Mouse (Mus musculus): ENCODE results near the gene Usp29. TPM values are rescaled to one million over a fixed set of nuclear protein-coding genes. Genes with fewer than 3 reads are reported as not detected.
"Not testable (repeated sequence)": the region's sequence is repeated elsewhere in the genome, so short reads cannot be mapped to it uniquely, and the experiment has no call there.

The Usp29 gene
- total and polyA plus RNA-seq, 2 experiments from 2014 or later, result 2.2 to 3.2 TPM

DNA sequence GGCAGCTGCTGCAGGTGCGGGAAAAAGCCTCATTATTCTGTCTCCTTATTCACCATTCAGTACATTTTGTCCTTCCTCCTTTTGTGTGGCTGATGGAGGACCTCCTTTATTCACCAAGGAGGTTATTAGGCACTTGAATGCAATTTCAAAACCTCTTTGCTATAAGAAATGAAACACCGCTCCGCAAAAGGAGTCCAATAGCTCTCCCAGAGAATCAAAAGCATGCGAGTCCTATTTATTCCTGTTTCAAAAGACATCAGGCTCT, 196.3 kb downstream of the Usp29 start:
- no peak for TF ChIP-seq CTCF (IDR thresholded peaks at IDR 0.05; ENCODE audit: low read depth)
- TF ChIP-seq EP300 (IDR thresholded peaks at IDR 0.05; ENCODE audit: low read depth), result no peak
- DNase-seq (ENCODE audit: low spot score), result no peak
- no peak overlapping the region for H3K9ac ChIP-seq (replicated peaks; ENCODE audit: low read depth, low read length)
- H3K4me1 ChIP-seq (ENCODE audit: control insufficient read depth, insufficient read depth), result no peaks in the 10 kb centered on the region
- WGBS, result 84% methylated on average over 4 of the region's 4 CpGs
- H3K36me3 ChIP-seq (replicated peaks; ENCODE audit: control insufficient read depth, insufficient read depth, low read length), result no peaks in the 10 kb centered on the region
- no peak overlapping the region for H3K4me3 ChIP-seq (ENCODE audit: low read depth, low read length)
- no peaks in the 10 kb centered on the region for H3K9me3 ChIP-seq (replicated peaks; ENCODE audit: control insufficient read depth, low read length)
- no peak overlapping the region for H3K27ac ChIP-seq (ENCODE audit: low read depth)
- no peak overlapping the region for H3K4me2 ChIP-seq (ENCODE audit: low read depth, low read length)
- no peak for ATAC-seq (ENCODE audit: insufficient read depth, low read depth)
- no peaks in the 10 kb centered on the region for H3K27me3 ChIP-seq (ENCODE audit: control insufficient read depth, insufficient read depth, low read length)

DNA sequence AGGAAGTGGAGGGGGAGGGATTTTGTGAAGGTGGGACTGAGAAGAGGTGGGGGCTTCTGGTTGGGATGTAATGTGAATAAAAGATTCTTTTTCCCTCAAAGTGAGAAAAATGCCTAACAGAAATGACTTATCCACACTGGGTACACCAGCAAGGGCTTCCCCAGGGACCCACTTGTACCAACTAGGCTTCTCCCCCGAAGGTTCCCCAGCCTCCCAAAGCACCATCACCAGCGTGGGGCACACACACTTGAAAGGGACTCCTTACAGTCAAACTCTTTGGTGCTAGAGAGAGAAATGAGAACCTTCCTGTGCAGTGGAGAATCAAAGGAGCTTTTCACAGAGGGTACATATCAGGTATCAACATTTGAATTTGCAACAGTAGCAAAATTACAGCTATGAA, 198.9 kb downstream of the Usp29 start:
- TF ChIP-seq EP300 (IDR thresholded peaks at IDR 0.05; ENCODE audit: low read depth) (no peak), CTCF (IDR thresholded peaks at IDR 0.05; ENCODE audit: low read depth) (no peak)
- Histone ChIP-seq H3K9ac (replicated peaks; ENCODE audit: low read depth, low read length) (no peak overlapping the region), H3K27me3 (ENCODE audit: control insufficient read depth, insufficient read depth, low read length) (no peaks in the 10 kb centered on the region), H3K36me3 (replicated peaks; ENCODE audit: control insufficient read depth, insufficient read depth, low read length) (no peaks in the 10 kb centered on the region), H3K27ac (ENCODE audit: low read depth) (no peak overlapping the region), H3K4me1 (ENCODE audit: control insufficient read depth, insufficient read depth) (no peaks in the 10 kb centered on the region), H3K4me2 (ENCODE audit: low read depth, low read length) (no peak overlapping the region), H3K4me3 (ENCODE audit: low read depth, low read length) (no peak overlapping the region), H3K9me3 (replicated peaks; ENCODE audit: control insufficient read depth, low read length) (no peaks in the 10 kb centered on the region)
- no peak for DNase-seq (ENCODE audit: low spot score)
- WGBS, result 56% methylated on average over 2 of the region's 2 CpGs
- no peak for ATAC-seq (ENCODE audit: insufficient read depth, low read depth)

DNA sequence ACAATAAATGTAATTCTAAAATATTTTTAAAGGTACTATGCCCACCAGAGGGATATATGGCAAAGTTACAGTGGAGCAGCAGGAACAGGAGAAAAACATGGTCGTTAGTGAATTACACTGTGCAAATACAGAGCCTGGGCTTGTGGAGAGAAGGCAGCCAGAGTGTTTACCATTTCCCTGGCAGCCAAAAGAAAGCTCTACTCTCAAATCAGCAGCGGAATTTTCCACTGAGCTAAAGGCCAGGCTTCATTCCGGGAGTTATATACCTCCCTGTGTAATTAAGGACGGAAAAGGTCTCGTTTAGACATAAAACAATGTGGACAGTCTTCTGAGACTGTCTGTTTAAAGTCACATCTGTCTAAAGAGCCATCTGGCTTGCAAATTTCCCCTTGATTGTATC, 204.4 kb downstream of the Usp29 start:
- DNase-seq (ENCODE audit: low spot score) (no peak), ATAC-seq (ENCODE audit: insufficient read depth, low read depth) (no peak)
- H3K4me3 ChIP-seq (ENCODE audit: low read depth, low read length), result no peak overlapping the region
- H3K4me2 ChIP-seq (ENCODE audit: low read depth, low read length), result no peak overlapping the region
- no peaks in the 10 kb centered on the region for H3K27me3 ChIP-seq (ENCODE audit: control insufficient read depth, insufficient read depth, low read length)
- no peaks in the 10 kb centered on the region for H3K36me3 ChIP-seq (replicated peaks; ENCODE audit: control insufficient read depth, insufficient read depth, low read length)
- TF ChIP-seq CTCF (IDR thresholded peaks at IDR 0.05; ENCODE audit: low read depth) (no peak), EP300 (IDR thresholded peaks at IDR 0.05; ENCODE audit: low read depth) (no peak)
- no peak overlapping the region for H3K9ac ChIP-seq (replicated peaks; ENCODE audit: low read depth, low read length)
- WGBS, result 52% methylated on average over 5 of the region's 5 CpGs
- H3K4me1 ChIP-seq (ENCODE audit: control insufficient read depth, insufficient read depth), result no peaks in the 10 kb centered on the region
- H3K27ac ChIP-seq (ENCODE audit: low read depth), result no peak overlapping the region
- no peaks in the 10 kb centered on the region for H3K9me3 ChIP-seq (replicated peaks; ENCODE audit: control insufficient read depth, low read length)

DNA sequence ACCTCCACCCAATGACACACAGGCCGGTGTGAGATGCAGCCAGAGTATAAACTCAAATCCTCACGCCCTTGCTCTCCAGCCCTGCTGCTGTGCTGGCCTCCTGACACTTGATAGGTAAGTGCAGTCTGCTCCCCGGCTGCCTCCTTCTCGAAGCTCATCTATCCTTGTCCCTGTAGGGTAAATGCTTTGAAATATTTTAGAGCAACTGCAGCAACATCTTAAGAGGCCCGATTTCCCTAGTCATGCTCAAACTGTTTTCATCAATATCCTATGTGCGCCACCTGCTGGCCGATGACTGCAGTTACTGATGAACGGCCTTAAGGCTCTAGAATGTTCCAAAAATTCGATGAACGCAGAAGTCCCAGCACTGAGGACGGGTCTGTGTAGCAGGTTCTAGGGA, 206.7 kb downstream of the Usp29 start:
- Histone ChIP-seq H3K9me3 (replicated peaks; ENCODE audit: control insufficient read depth, low read length) (no peaks in the 10 kb centered on the region), H3K9ac (replicated peaks; ENCODE audit: low read depth, low read length) (no peak overlapping the region), H3K4me1 (ENCODE audit: control insufficient read depth, insufficient read depth) (no peaks in the 10 kb centered on the region), H3K36me3 (replicated peaks; ENCODE audit: control insufficient read depth, insufficient read depth, low read length) (no peaks in the 10 kb centered on the region), H3K4me2 (ENCODE audit: low read depth, low read length) (no peak overlapping the region), H3K27me3 (ENCODE audit: control insufficient read depth, insufficient read depth, low read length) (no peaks in the 10 kb centered on the region), H3K4me3 (ENCODE audit: low read depth, low read length) (no peak overlapping the region), H3K27ac (ENCODE audit: low read depth) (no peak overlapping the region)
- TF ChIP-seq EP300 (IDR thresholded peaks at IDR 0.05; ENCODE audit: low read depth) (no peak), CTCF (IDR thresholded peaks at IDR 0.05; ENCODE audit: low read depth) (peak; percentile 80)
- WGBS, result 39% methylated on average over 11 of the region's 11 CpGs
- DNase-seq (ENCODE audit: low spot score) (peak; percentile 60), ATAC-seq (ENCODE audit: insufficient read depth, low read depth) (peak; percentile 51)

DNA sequence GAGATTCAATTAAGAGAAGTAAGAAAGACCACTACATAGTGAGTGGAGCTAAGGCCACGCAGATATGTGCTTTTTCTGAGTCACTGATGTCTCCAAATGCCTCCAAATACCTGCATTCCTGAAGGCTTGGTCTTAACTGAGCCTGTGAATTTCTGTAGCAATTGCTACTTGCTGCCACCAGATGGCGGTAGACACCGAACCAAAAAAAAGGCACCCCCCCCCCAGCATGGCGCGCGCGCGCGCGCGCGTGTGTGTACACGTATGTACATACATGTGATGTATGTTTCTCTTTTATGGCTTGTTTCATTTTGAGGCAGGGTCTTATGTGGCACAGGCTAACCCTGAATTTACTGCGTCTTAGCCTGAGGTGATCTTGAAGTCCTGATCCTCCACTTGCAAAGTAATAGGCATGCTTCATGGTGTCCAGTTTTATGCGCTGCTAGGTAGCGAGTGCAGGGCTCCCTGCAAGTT, 210.4 kb downstream of the Usp29 start:
- DNase-seq (ENCODE audit: low spot score) (peak; percentile 16), ATAC-seq (ENCODE audit: insufficient read depth, low read depth) (no peak)
- no peaks in the 10 kb centered on the region for H3K36me3 ChIP-seq (replicated peaks; ENCODE audit: control insufficient read depth, insufficient read depth, low read length)
- no peak overlapping the region for H3K9ac ChIP-seq (replicated peaks; ENCODE audit: low read depth, low read length)
- no peaks in the 10 kb centered on the region for H3K9me3 ChIP-seq (replicated peaks; ENCODE audit: control insufficient read depth, low read length)
- no peak overlapping the region for H3K27ac ChIP-seq (ENCODE audit: low read depth)
- no peak overlapping the region; the same call in 1 of the 2 replicates for H3K4me3 ChIP-seq (ENCODE audit: low read depth, low read length)
- WGBS, result 16% methylated on average over 16 of the region's 16 CpGs
- peak overlapping the region; percentile 29; the same call in 1 of the 2 replicates for H3K4me2 ChIP-seq (ENCODE audit: low read depth, low read length)
- no peaks in the 10 kb centered on the region for H3K27me3 ChIP-seq (ENCODE audit: control insufficient read depth, insufficient read depth, low read length)
- no peak for TF ChIP-seq EP300 (IDR thresholded peaks at IDR 0.05; ENCODE audit: low read depth)
- TF ChIP-seq CTCF (IDR thresholded peaks at IDR 0.05; ENCODE audit: low read depth), result peak; percentile 63
- H3K4me1 ChIP-seq (ENCODE audit: control insufficient read depth, insufficient read depth), result no peaks in the 10 kb centered on the region

DNA sequence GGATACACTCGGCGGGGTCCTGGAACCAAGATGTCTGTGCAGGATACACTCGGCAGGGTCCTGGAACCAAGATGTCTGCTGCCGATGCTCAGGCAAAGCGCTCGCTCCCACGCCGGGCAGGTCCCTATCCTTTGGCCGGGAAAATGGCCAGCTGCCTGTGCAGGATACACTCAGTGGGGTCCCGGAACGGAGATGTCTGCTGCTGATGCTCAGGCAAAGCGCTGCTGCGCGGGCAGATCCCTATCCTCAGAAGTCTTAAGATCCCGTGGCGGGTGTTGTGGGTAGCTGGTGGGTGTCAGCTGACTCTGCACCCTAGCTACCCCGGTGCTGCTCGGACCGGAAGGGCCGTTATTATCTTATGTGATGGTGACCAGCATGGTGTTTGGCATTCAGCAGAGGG, 217.7 kb downstream of the Usp29 start:
- not testable (repeated sequence) for H3K4me1 ChIP-seq (ENCODE audit: control insufficient read depth, insufficient read depth); H3K36me3 ChIP-seq (replicated peaks; ENCODE audit: control insufficient read depth, insufficient read depth, low read length); DNase-seq (ENCODE audit: low spot score); H3K27ac ChIP-seq (ENCODE audit: low read depth); H3K9me3 ChIP-seq (replicated peaks; ENCODE audit: control insufficient read depth, low read length); H3K4me2 ChIP-seq (ENCODE audit: low read depth, low read length); ATAC-seq (ENCODE audit: insufficient read depth, low read depth); H3K27me3 ChIP-seq (ENCODE audit: control insufficient read depth, insufficient read depth, low read length); H3K4me3 ChIP-seq (ENCODE audit: low read depth, low read length); H3K9ac ChIP-seq (replicated peaks; ENCODE audit: low read depth, low read length)
- 87% methylated on average over 18 of the region's 20 CpGs for WGBS
